Mouse (Mus musculus): ENCODE measurements around the gene Ush2a. TPM values are rescaled to one million over a fixed set of nuclear protein-coding genes. Genes with fewer than 3 reads are reported as not detected.

The Ush2a gene
- polyA plus RNA-seq, 1 experiment from 2014 or later = 0.06 TPM

- no peak overlapping the region for H3K9ac ChIP-seq (replicated peaks; ENCODE audit: low read depth)
- H3K9me3 ChIP-seq (ENCODE audit: low read length) = no peaks in the 10 kb centered on the region
- DNase-seq (ENCODE audit: low spot score) = peak; percentile 17
- H3K27me3 ChIP-seq (replicated peaks; ENCODE audit: insufficient read depth, low read length) = no peaks in the 10 kb centered on the region
- H3K4me3 ChIP-seq (ENCODE audit: low read depth, low read length) = peak overlapping the region; percentile 17; the same call in 1 of the 2 replicates
- ATAC-seq = peak; percentile 44; the same call in 1 of the 2 replicates
- H3K36me3 ChIP-seq (ENCODE audit: insufficient read depth, low read length) = no peaks in the 10 kb centered on the region
- H3K4me2 ChIP-seq (replicated peaks; ENCODE audit: low read depth, low read length) = peak overlapping the region; percentile 42
- no peak overlapping the region for H3K27ac ChIP-seq (ENCODE audit: low read length)
- TF ChIP-seq EP300 (IDR thresholded peaks at IDR 0.05) (no peak), CTCF (IDR thresholded peaks at IDR 0.05) (no peak)
- no peaks in the 10 kb centered on the region for H3K4me1 ChIP-seq (ENCODE audit: insufficient read depth, low read depth, low read length)
- 25% methylated on average over 5 of the region's 5 CpGs for WGBS
Measured at GRCm38 (mm10) chr1:188865881-188866280, 604.1 kb downstream of the Ush2a start.

- no peak for TF ChIP-seq EP300 (IDR thresholded peaks at IDR 0.05)
- no peak for TF ChIP-seq CTCF (IDR thresholded peaks at IDR 0.05)
- H3K4me2 ChIP-seq (replicated peaks; ENCODE audit: low read depth, low read length) = peak overlapping the region; percentile 42
- no peaks in the 10 kb centered on the region for H3K4me1 ChIP-seq (ENCODE audit: insufficient read depth, low read depth, low read length)
- ATAC-seq (no peak), DNase-seq (ENCODE audit: low spot score) (peak; percentile 7)
- H3K4me3 ChIP-seq (ENCODE audit: low read depth, low read length) = no peak overlapping the region
- no peak overlapping the region for H3K9ac ChIP-seq (replicated peaks; ENCODE audit: low read depth)
- H3K36me3 ChIP-seq (ENCODE audit: insufficient read depth, low read length) = no peaks in the 10 kb centered on the region
- H3K27ac ChIP-seq (ENCODE audit: low read length) = no peak overlapping the region
- 35% methylated on average over 11 of the region's 11 CpGs for WGBS
- H3K27me3 ChIP-seq (replicated peaks; ENCODE audit: insufficient read depth, low read length) = no peaks in the 10 kb centered on the region
- no peaks in the 10 kb centered on the region for H3K9me3 ChIP-seq (ENCODE audit: low read length)
Measured at GRCm38 (mm10) chr1:188866515-188866914, 604.7 kb downstream of the Ush2a start.

- Histone ChIP-seq H3K9ac (replicated peaks; ENCODE audit: low read depth) (no peak overlapping the region), H3K27me3 (replicated peaks; ENCODE audit: insufficient read depth, low read length) (no peaks in the 10 kb centered on the region), H3K4me2 (replicated peaks; ENCODE audit: low read depth, low read length) (no peak overlapping the region), H3K36me3 (ENCODE audit: insufficient read depth, low read length) (no peaks in the 10 kb centered on the region), H3K9me3 (ENCODE audit: low read length) (no peaks in the 10 kb centered on the region), H3K4me1 (ENCODE audit: insufficient read depth, low read depth, low read length) (no peaks in the 10 kb centered on the region), H3K4me3 (ENCODE audit: low read depth, low read length) (no peak overlapping the region), H3K27ac (ENCODE audit: low read length) (no peak overlapping the region)
- DNase-seq (ENCODE audit: low spot score) = peak; percentile 73
- 78% methylated on average over 4 of the region's 4 CpGs for WGBS
- TF ChIP-seq EP300 (IDR thresholded peaks at IDR 0.05) = no peak
- peak; percentile 48; the same call in 1 of the 2 replicates for ATAC-seq
Measured at GRCm38 (mm10) chr1:188878531-188879055, 616.8 kb downstream of the Ush2a start.

GRCm38 (mm10) chr1:188896906-188897551 is 635.2 kb downstream of the Ush2a start:
- no peak overlapping the region for H3K9ac ChIP-seq (replicated peaks; ENCODE audit: low read depth)
- H3K4me1 ChIP-seq (ENCODE audit: insufficient read depth, low read depth, low read length) = no peaks in the 10 kb centered on the region
- TF ChIP-seq EP300 (IDR thresholded peaks at IDR 0.05) (no peak), CTCF (IDR thresholded peaks at IDR 0.05) (no peak)
- H3K4me2 ChIP-seq (replicated peaks; ENCODE audit: low read depth, low read length) = no peak overlapping the region
- no peak for DNase-seq (ENCODE audit: low spot score)
- no peaks in the 10 kb centered on the region for H3K36me3 ChIP-seq (ENCODE audit: insufficient read depth, low read length)
- no peak for ATAC-seq
- H3K4me3 ChIP-seq (ENCODE audit: low read depth, low read length) = no peak overlapping the region
- 29% methylated on average over 4 of the region's 4 CpGs for WGBS
- no peaks in the 10 kb centered on the region for H3K9me3 ChIP-seq (ENCODE audit: low read length)
- no peak overlapping the region for H3K27ac ChIP-seq (ENCODE audit: low read length)
- H3K27me3 ChIP-seq (replicated peaks; ENCODE audit: insufficient read depth, low read length) = no peaks in the 10 kb centered on the region

GRCm38 (mm10) chr1:188904091-188904490 is 642.3 kb downstream of the Ush2a start:
- peak; percentile 74 for DNase-seq (ENCODE audit: low spot score)
- TF ChIP-seq CTCF (IDR thresholded peaks at IDR 0.05) = peak; percentile 61
- no peak for TF ChIP-seq EP300 (IDR thresholded peaks at IDR 0.05)
- Histone ChIP-seq H3K4me3 (ENCODE audit: low read depth, low read length) (no peak overlapping the region), H3K27me3 (replicated peaks; ENCODE audit: insufficient read depth, low read length) (no peaks in the 10 kb centered on the region), H3K27ac (ENCODE audit: low read length) (no peak overlapping the region), H3K36me3 (ENCODE audit: insufficient read depth, low read length) (no peaks in the 10 kb centered on the region), H3K9ac (replicated peaks; ENCODE audit: low read depth) (no peak overlapping the region), H3K9me3 (ENCODE audit: low read length) (no peaks in the 10 kb centered on the region), H3K4me1 (ENCODE audit: insufficient read depth, low read depth, low read length) (no peaks in the 10 kb centered on the region), H3K4me2 (replicated peaks; ENCODE audit: low read depth, low read length) (no peak overlapping the region)
- ATAC-seq = peak; percentile 56; the same call in 1 of the 2 replicates
- 23% methylated on average over 10 of the region's 10 CpGs for WGBS

GRCm38 (mm10) chr1:188906175-188906574 is 644.4 kb downstream of the Ush2a start:
- ATAC-seq (no peak), DNase-seq (ENCODE audit: low spot score) (no peak)
- TF ChIP-seq EP300 (IDR thresholded peaks at IDR 0.05) (no peak), CTCF (IDR thresholded peaks at IDR 0.05) (no peak)
- no peak overlapping the region for H3K4me2 ChIP-seq (replicated peaks; ENCODE audit: low read depth, low read length)
- no peaks in the 10 kb centered on the region for H3K27me3 ChIP-seq (replicated peaks; ENCODE audit: insufficient read depth, low read length)
- H3K27ac ChIP-seq (ENCODE audit: low read length) = no peak overlapping the region
- no peak overlapping the region for H3K9ac ChIP-seq (replicated peaks; ENCODE audit: low read depth)
- no peaks in the 10 kb centered on the region for H3K36me3 ChIP-seq (ENCODE audit: insufficient read depth, low read length)
- no peaks in the 10 kb centered on the region for H3K4me1 ChIP-seq (ENCODE audit: insufficient read depth, low read depth, low read length)
- no peak overlapping the region for H3K4me3 ChIP-seq (ENCODE audit: low read depth, low read length)
- WGBS = 86% methylated on average over 7 of the region's 7 CpGs
- H3K9me3 ChIP-seq (ENCODE audit: low read length) = no peaks in the 10 kb centered on the region
